Mouse (Mus musculus) lung, postnatal 25 days (tissue): ENCODE measurements around the gene Tmem51.
A peak's percentile ranks its signal among the peaks of the same experiment; 100 is the strongest.

Experiments
- DNase-seq: peaks from one replicate; pipeline ENCODE4 v3.0.0; 2022; ENCODE audit warnings: low spot score

Tmem51 gene

GRCm38 (mm10) chr4:142084131-142084899 is at the start of gene Tmem51:
Gene Tmem51 (minus strand): TSS chr4:142084304.
- peak; percentile 64 for DNase-seq

DNA sequence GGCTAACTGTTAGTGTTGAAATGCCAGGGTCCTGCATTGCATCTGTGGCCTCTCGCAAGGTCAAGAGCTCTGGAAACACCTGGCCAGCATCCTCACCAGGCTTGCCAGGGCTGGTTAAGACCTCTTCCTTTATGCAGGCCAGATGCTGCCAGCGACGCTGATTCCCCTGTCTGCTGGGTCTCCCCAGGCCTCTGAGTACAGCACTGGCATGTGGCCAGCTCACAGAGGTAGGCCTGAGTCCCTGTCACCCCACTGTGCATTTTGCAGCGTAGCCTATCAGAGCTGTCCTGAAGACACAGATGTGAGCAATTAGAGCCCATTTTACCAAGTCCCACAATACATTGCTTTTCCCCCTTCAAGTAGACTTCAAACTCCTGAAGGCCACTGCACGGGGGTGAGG is 46.1 kb upstream of the Tmem51 start:
- DNase-seq = no peak

GRCm38 (mm10) chr4:142127275-142127788 is 43.2 kb upstream of the Tmem51 start:
- no peak for DNase-seq

DNA sequence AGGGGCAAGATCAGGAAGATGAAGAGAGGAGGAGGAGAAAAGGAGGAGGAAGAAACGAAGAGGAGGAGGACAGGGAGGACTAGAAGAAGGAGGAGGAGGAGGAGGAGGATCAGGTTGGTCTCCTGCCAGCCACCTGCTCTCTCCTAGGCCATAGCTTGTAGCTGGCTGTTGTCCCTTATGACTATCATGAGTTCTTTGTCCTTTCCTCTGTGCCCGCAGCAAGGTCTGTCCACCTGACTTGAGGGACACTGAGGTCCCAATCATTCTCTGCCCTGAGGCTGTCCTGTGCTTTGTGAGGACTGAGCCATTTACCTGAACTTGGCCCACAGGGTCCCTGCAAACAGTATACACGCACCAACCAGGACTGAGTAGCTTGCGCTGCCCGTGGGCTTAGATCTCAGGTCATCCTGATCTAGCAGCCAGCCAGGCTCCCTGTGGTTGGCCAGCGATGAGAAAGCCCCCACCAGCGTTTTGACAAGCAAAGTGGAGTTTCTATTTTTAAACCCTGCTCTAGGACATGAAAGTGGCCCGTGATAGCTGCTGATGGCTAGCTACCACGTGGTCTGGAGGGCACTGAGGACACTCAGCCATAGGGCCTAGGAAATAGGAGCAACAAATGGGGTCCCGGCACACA is 42.7 kb upstream of the Tmem51 start:
- DNase-seq = no peak

GRCm38 (mm10) chr4:142121164-142121563 is 37.1 kb upstream of the Tmem51 start:
- no peak for DNase-seq

- DNase-seq = no peak
Observed at GRCm38 (mm10) chr4:142118522-142118921, 34.4 kb upstream of the Tmem51 start.

DNA sequence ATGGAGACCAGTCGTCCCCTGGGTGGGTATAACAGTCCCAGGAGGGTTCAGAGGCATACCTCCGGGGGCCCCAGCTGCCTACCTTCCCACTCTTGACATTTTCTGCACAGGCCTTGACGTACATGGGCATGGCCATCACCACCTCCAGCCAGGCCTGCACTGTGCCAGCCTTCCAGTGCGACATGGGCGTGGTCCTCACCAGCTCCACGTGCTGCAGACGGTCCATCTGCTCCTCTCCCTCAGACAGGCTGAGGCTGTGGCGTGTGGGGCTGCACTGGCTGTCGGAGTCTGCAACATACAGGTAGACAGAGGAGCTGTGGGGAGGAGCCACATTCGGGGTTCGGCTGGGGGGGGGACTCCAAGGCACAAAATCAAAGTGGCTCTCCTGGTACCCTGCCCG is 33.9 kb upstream of the Tmem51 start:
- no peak for DNase-seq

DNA sequence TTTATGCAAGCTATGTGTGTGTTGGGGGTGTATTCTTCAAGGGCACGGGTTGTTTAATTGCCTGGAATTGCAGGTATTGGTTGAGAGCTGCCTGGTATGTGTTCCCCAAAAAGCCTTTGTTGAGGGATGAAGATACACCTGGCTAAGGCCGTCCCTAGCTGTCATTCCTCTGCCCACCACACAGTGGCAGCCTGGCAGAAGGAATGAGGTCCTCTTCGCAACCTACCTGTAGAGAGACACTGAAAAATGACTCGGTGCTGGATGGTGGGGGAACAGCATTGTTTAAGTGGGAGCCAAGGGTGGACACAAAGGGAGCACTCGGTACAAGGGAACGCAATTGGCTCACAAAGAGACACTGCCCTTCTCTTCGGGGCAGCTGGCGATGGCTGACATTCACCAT is 29.2 kb upstream of the Tmem51 start:
- no peak for DNase-seq

DNA sequence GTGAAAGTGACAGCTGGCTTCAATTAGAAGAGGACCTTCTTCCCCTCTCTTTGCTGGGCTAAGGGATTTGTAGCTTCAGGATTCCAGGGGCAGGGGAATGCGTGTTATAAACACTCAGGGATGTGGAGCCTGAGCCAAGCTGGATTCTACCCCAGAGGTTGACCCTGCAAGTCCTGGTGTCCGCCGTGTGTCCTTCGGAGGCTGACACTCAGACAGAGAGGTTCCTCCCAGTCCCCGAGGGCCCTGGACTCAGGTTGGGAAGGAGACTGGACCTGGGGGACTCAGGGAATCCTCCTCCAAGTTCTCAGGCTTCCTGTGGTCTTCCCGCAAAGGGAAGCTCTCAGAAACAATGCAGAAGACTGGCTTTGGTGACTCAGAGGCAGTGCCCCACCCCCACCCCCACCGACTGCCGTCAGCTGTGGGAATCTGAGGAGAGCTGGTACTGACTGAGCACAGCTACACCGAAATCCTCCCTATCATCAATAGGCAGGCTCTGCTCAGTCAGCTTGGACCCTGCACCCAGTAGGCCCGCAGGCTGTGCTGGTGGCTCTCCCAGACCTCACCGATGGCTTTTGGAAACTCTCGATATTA is 19.1 kb upstream of the Tmem51 start:
- no peak for DNase-seq

DNA sequence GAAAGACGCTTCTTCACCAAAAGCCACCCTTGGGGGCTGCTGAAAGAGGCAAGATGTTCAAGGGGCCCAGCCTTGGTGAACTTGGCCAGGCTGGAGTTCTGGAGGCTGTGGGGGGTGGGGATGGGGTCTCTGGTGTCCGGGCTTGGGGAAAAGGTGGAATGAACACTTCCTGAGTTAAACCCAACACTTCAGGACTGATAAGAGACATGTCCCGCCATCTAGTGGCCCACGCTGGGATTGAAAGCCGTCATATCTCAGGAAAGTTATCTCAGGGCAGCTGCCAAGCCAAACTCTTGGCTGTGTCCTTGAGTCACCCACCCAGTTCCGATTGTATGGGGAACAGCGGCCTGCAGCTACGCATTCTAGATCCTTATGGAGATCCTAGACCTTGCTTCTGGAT is 14.2 kb upstream of the Tmem51 start:
- DNase-seq = peak; percentile 87

- DNase-seq = peak; percentile 91
Observed at GRCm38 (mm10) chr4:142097871-142098270, 13.8 kb upstream of the Tmem51 start.

DNA sequence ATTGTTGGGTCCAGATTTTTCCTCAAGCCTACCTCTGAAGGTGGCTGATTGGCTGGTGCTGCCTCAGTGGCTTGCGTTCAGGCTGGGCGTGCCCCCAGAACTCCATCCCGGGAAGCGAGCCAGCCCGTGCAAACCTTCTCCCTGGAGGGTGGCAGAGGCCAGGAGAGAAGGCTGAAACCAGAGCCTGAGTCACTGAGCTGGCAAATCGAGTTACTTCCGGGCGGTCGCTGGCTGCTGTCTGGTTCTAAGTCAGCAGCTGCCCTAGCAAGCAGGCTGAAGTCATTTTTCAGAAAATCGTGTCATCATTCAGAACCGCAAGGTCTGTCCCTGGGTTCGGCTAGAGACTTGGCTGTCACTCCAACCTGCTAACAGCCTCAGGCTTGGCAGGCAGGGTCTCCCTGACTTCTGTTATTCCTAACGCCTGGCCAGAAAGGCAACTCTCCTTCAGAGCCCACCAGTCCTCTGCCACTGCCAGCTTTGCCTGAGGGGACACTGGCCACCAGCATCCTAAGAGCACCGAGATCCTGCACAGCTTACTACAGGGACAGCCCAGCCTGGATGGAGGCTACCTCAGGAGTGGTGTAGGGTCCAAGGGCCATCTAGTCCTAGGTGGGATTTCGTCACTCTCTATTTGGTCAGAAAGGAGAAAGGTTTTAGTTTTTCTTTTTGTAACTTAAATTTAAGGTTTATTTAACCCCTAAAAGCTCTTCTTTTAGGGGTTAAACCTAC is 11.6 kb upstream of the Tmem51 start:
- DNase-seq = peak; percentile 45

DNA sequence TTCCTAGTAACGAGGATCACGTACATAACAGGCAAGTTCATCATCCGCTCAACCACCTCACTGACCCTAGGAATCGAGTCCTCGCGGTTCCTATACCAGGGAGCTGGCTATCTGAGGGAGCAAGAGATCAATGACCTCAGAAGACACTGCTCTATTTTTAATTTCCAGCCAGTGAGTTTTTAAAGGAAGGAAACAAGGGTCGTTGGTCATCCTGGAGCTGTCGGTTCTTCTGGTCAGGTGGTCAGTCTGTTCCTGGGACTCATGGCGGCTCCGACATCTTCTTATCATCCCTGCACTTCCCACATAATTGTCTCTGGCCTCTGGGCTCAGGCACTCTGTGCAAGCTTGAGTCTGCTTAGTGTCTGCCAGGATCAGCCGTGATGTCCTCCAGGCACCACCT is 10.3 kb upstream of the Tmem51 start:
- DNase-seq = no peak

- no peak for DNase-seq
Observed at GRCm38 (mm10) chr4:142091100-142091499, 7.0 kb upstream of the Tmem51 start.

DNA sequence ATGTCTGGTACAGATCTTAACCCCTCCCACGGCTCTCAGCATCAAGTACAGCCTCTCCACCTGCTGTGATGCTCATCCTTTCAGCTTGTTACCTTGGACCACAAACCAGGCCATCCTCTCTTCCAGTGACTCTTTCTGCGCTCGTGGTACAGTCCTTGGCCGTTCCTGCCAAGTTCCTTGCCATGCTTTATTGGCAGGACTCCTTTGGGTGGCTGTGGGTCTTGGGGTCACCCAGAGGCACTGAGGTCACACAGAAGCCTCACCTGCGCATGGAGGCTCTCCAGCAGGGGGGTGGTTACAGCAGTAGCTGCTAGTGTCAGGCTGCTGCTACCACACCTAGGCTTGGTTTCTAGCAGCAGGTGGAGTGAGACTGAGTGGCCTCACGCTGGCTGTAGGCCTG is 5.9 kb upstream of the Tmem51 start:
- no peak for DNase-seq

DNA sequence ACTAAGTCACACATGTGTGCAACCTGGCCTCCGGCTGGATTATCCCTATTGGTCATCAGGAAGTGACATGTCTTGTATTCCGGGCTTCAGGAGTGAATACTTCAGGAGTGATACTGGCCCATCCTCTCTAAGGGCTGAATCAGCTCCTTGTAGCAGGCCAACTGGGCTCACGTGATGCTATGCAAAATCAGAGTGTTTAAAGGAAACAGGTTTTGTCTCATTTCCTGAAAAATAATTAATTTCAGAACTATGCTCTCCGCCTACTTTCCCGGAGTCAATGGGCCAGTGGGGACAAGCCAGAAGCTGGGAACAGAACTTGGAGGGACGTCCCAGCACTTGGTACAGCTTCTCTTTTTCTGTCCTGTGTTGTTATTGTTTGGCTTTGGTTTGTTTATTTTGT is 4.7 kb upstream of the Tmem51 start:
- no peak for DNase-seq

DNA sequence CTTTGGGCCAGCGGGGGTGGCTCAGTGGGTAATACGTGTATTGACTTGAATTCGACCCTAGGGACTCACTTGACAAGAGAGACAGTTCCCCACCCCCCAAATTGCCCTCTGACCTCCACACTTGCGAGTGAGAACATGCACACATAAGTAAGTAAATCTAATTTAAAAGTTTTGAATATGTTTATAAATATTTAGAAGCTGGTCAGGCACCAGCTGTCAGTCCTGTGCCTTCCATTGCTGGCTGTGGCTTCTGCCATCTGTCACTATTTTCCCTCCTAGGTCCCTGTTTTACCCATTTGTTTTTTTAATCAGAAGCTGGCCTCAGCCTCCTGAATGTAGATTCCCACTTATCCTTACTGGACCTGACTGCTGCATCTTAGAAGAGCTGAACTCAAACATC is 4.3 kb upstream of the Tmem51 start:
- no peak for DNase-seq

- no peak for DNase-seq
Observed at GRCm38 (mm10) chr4:142084936-142085563, 946 bp upstream of the Tmem51 start.

GRCm38 (mm10) chr4:142083762-142084130 is 358 bp downstream of the Tmem51 start:
- DNase-seq = peak; percentile 84

DNA sequence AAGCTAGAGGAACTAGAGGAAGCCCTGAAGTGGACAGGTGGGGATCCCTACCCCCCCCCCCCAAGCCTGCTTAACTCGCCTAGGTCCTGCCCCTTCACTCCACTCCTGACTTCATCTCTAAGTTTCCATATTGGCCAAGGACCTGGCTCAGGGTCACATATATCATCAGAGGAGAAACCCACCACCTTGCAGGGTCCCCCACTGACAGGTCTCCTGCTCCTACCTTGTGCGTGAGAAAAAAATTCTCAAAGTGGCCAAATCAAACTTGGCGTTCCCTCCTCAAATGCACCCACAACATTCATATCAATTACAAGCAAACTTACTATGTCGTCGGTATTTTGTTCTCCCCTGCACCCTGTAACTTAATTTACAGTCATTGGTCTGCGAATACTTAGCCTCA is 911 bp downstream of the Tmem51 start:
- no peak for DNase-seq

- DNase-seq = no peak
Observed at GRCm38 (mm10) chr4:142082703-142083102, 1.4 kb downstream of the Tmem51 start.

DNA sequence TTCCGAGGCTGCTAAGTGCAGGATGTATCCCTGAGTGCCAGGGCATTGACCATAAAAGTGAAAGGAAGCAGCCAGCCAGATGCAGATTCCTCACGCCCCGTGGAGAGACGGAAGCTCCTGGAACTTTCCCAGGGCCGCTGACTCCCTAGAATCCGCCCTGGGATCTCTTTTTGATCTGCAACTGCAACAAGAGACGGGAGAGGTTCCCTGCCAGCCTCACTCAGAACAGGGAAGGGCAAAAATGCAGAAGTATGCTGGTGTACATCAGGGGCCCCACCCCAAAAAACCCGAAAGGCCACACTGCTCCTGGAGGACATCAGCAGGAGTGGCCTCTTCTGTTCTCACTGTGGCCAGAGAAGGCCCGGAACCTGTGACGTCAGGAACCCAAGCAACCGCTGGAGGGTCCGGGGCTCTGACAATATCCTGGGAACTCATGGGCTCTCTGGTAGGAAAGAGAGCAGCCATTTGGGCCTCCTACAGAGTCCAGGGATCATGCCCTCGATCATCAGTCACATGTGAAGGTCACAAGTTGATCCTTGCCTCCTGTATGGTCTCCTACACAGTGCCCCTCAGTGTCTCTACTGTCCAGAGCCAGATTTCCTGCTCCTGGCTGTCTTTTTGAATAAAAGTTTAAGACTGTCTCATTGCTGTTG is 2.3 kb downstream of the Tmem51 start:
- DNase-seq = no peak
